ENCODE assay signal across 10 mouse cellular contexts in genomic region chr4:110916565-110916964, GRCm38 (mm10).
DNase-seq lines count a peak whose midpoint lies in the region; ATAC-seq and TF ChIP-seq lines count a peak whose summit lies in the region.
"Had no signal": no experiment of that assay in that cellular context is flagged by ENCODE, and none has a peak within 500 bp of the region (broad histone marks: within the 10 kb centered on the region; RNA-seq: fewer than 3 reads in every experiment).

No protein-coding gene starts in this region.

- H3K27ac ChIP-seq in thymus, adult 2 months (ENCODE audit: control insufficient read depth, insufficient read depth, low read length) = no peak overlapping the region

- WGBS in thymus, adult 2 months = 61% methylated on average over 4 of the region's 4 CpGs

- H3K4me1 ChIP-seq in thymus, adult 2 months (replicated peaks; ENCODE audit: control insufficient read depth, insufficient read depth, low read length) = no peaks in the 10 kb centered on the region

- no peaks in the 10 kb centered on the region for H3K27me3 ChIP-seq in thymus, adult 2 months (ENCODE audit: control insufficient read depth, insufficient read depth, low read length)
- H3K27me3 ChIP-seq: CH12.LX had no signal

- no peak for TF ChIP-seq POLR2A in thymus, adult 2 months (IDR thresholded peaks at IDR 0.05; ENCODE audit: control insufficient read depth, extremely low read depth, insufficient read depth, low read length, poor library complexity)

- no peak for TF ChIP-seq CTCF in thymus, adult 2 months (IDR thresholded peaks at IDR 0.05; ENCODE audit: borderline replicate concordance, control insufficient read depth, extremely low read depth, insufficient read depth, low read length, poor library complexity)

- ATAC-seq in frontal cortex, adult (ENCODE audit: low TSS enrichment) = peak; percentile 96

- DNase-seq in kidney, postnatal 4 days = peak; percentile 2 to 4
- DNase-seq in kidney, postnatal 25 days = no peak
- DNase-seq in layer of hippocampus, postnatal 36 days = peak; percentile 77 to 81
- DNase-seq in right cerebral cortex, postnatal 14 days = peak; percentile 45
- DNase-seq in thymus, adult 2 months = no peak
- no peak for DNase-seq in cerebellum, adult 18-20 months
- DNase-seq in thymus, postnatal 0 days (ENCODE audit: low spot score) = no peak
- DNase-seq: retina, postnatal 1 day had no signal

- no peak overlapping the region for H3K4me3 ChIP-seq in thymus, adult 2 months (ENCODE audit: control insufficient read depth, insufficient read depth, low read length)

- H3K36me3 ChIP-seq in thymus, adult 2 months (ENCODE audit: control insufficient read depth, insufficient read depth, low read length) = no peaks in the 10 kb centered on the region

Comparison
In these comparisons a context has a peak if more than half of its experiments do, and no peak if none do; other contexts are left out.
1. DNase-seq: peak in kidney, postnatal 4 days (2 of 2), layer of hippocampus, postnatal 36 days (2 of 2) and right cerebral cortex, postnatal 14 days (single experiment); none in kidney, postnatal 25 days (0 of 2), thymus, adult 2 months (single experiment), cerebellum, adult 18-20 months (0 of 2) and thymus, postnatal 0 days (single experiment).